Mouse (Mus musculus): ENCODE data around the gene Tagap.
"Not testable (repeated sequence)": the region's sequence is repeated elsewhere in the genome, so short reads cannot be mapped to it uniquely, and the experiment has no call there.

- not testable (repeated sequence) for TF ChIP-seq CTCF (conservative IDR thresholded peaks at IDR 0.05; ENCODE audit: insufficient read depth, insufficient read length, low read depth, low read length); POLR2A (IDR thresholded peaks at IDR 0.05; ENCODE audit: low read depth, low read length)
Observed at GRCm38 (mm10) chr17:7951333-7951732, 25.5 kb downstream of the Tagap start.
